28 mouse cellular contexts compared by ENCODE assay signal in the genomic region with DNA sequence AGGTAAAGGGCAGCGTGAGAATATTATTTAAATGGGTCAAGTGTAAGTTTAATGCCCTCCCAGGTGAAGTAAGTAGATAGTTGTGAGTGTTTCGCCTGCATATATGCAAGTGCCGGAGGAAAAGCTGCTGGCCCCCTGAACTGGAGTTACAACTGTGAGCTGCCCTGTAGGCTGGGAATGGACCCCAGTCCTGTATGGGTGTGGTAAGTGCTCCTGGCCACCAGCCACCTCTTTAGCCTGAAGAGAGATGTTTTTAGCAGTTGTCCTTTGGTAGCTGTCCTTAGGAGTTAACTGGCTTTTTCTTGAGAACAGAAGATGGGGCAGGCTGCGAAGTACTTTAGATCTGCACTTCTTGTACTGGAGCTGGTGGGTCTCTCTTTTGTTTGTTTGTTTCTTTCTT.
A peak's percentile ranks its signal among the peaks of the same experiment; 100 is the strongest.
DNase-seq lines count a peak whose midpoint lies in the region; ATAC-seq and TF ChIP-seq lines count a peak whose summit lies in the region.
"Had no signal": no experiment of that assay in that cellular context is flagged by ENCODE, and none has a peak within 500 bp of the region (broad histone marks: within the 10 kb centered on the region; RNA-seq: fewer than 3 reads in every experiment).

No protein-coding gene starts in this region.

- peak overlapping the region; percentile 44 for H3K27ac ChIP-seq in gastrocnemius, adult 2 months
- H3K27ac ChIP-seq in heart, embryonic 10.5 days = peak overlapping the region; percentile 37; the same call in 1 of the 2 replicates
- H3K27ac ChIP-seq in heart, embryonic 16.5 days (ENCODE audit: low read length) = no peak overlapping the region; the same call in 1 of the 2 replicates
- no peak overlapping the region for H3K27ac ChIP-seq in heart, embryonic 11.5 days (ENCODE audit: low read depth, low read length)
- H3K27ac ChIP-seq: embryonic facial prominence, embryonic 10.5 days; embryonic facial prominence, embryonic 15.5 days; forebrain, embryonic 12.5 days; limb, embryonic 13.5 days; lung, embryonic 15.5 days; neural tube, embryonic 15.5 days had no signal

- no peaks in the 10 kb centered on the region for H3K36me3 ChIP-seq in heart, embryonic 10.5 days
- no peaks in the 10 kb centered on the region for H3K36me3 ChIP-seq in heart, embryonic 16.5 days (ENCODE audit: control insufficient read depth, insufficient read depth)
- H3K36me3 ChIP-seq in heart, embryonic 11.5 days (ENCODE audit: control insufficient read depth, insufficient read depth, low read length) = no peaks in the 10 kb centered on the region
- H3K36me3 ChIP-seq: embryonic facial prominence, embryonic 10.5 days; embryonic facial prominence, embryonic 15.5 days; forebrain, embryonic 12.5 days; limb, embryonic 13.5 days; lung, embryonic 15.5 days; neural tube, embryonic 15.5 days had no signal

- no peak for TF ChIP-seq CTCF in gastrocnemius, adult 2 months (IDR thresholded peaks at IDR 0.05)

- no peaks in the 10 kb centered on the region for H3K27me3 ChIP-seq in heart, embryonic 10.5 days (ENCODE audit: insufficient read depth, poor library complexity, severe bottlenecking)
- no peaks in the 10 kb centered on the region for H3K27me3 ChIP-seq in heart, embryonic 16.5 days (ENCODE audit: control insufficient read depth, insufficient read depth, low read length)
- no peaks in the 10 kb centered on the region for H3K27me3 ChIP-seq in heart, embryonic 11.5 days (ENCODE audit: control insufficient read depth, insufficient read depth, low read length)
- H3K27me3 ChIP-seq: CH12.LX; embryonic facial prominence, embryonic 15.5 days; forebrain, embryonic 12.5 days; limb, embryonic 13.5 days; lung, embryonic 15.5 days; neural tube, embryonic 15.5 days had no signal

- whole genome bisulfite sequencing in heart, embryonic 10.5 days = 81% methylated on average over 4 of the region's 4 CpGs
- WGBS in heart, embryonic 16.5 days = 73% methylated on average over 4 of the region's 4 CpGs
- 76% methylated on average over 4 of the region's 4 CpGs for WGBS in heart, embryonic 11.5 days (ENCODE audit: insufficient replicate concordance)

- ATAC-seq in heart, embryonic 16.5 days (replicated peaks; ENCODE audit: extremely low read depth, insufficient read depth, low FRiP score) = no peak
- ATAC-seq in heart, embryonic 11.5 days (replicated peaks; ENCODE audit: insufficient number of reproducible peaks, low FRiP score, low TSS enrichment) = no peak
- ATAC-seq: forebrain, postnatal 0 days; hindbrain, embryonic 16.5 days had no signal

- H3K4me3 ChIP-seq in gastrocnemius, adult 2 months = peak overlapping the region; percentile 21; the same call in 1 of the 2 replicates
- no peak overlapping the region for H3K4me3 ChIP-seq in heart, embryonic 10.5 days
- no peak overlapping the region for H3K4me3 ChIP-seq in heart, embryonic 16.5 days (ENCODE audit: low read length)
- no peak overlapping the region for H3K4me3 ChIP-seq in heart, embryonic 11.5 days (ENCODE audit: low read depth, low read length)
- H3K4me3 ChIP-seq: embryonic facial prominence, embryonic 10.5 days; embryonic facial prominence, embryonic 15.5 days; forebrain, embryonic 12.5 days; limb, embryonic 13.5 days; lung, embryonic 15.5 days; neural tube, embryonic 15.5 days had no signal

- H3K9ac ChIP-seq in heart, embryonic 16.5 days (ENCODE audit: low read length) = 0 out of 2 replicates have a peak overlapping the region, but pooled peaks have one; percentile 5
- H3K9ac ChIP-seq in heart, embryonic 11.5 days (ENCODE audit: low read depth, low read length) = no peak overlapping the region
- H3K9ac ChIP-seq: embryonic facial prominence, embryonic 15.5 days; forebrain, embryonic 12.5 days; forebrain, postnatal 0 days; limb, embryonic 13.5 days; lung, embryonic 15.5 days; neural tube, embryonic 15.5 days had no signal

- no peak overlapping the region for H3K4me2 ChIP-seq in heart, embryonic 16.5 days (ENCODE audit: low read depth, low read length)
- H3K4me2 ChIP-seq in heart, embryonic 11.5 days = no peak overlapping the region
- H3K4me2 ChIP-seq: embryonic facial prominence, embryonic 15.5 days; forebrain, embryonic 12.5 days; limb, embryonic 13.5 days; liver, embryonic 11.5 days; lung, embryonic 15.5 days; neural tube, embryonic 15.5 days had no signal

- intact Hi-C loops in gastrocnemius, adult 2 months (cut with DNase I) = no loop called here

- peak; percentile 56 for DNase-seq in gastrocnemius, adult 2 months
- no peak for DNase-seq in gastrocnemius, adult 8-10 months (ENCODE audit: low spot score in 2 of 2)
- DNase-seq in heart, embryonic 10.5 days (ENCODE audit: low spot score) = peak; percentile 64
- DNase-seq in heart, postnatal 4 days = no peak
- peak; percentile 37 for DNase-seq in NIH3T3 (ENCODE audit: low read depth)
- no peak for DNase-seq in ovary, adult 18-20 months (ENCODE audit: low spot score)
- DNase-seq: adrenal gland, adult 8-10 months; cerebellum, adult 2 months; cerebellum, postnatal 25 days; forebrain, postnatal 0 days; kidney, adult 2 months; kidney, postnatal 4 days; midbrain, embryonic 14.5 days; right cerebral cortex, postnatal 25 days; spleen, adult 18-20 months; thymus, adult 2 months; thymus, postnatal 36 days had no signal

- H3K9me3 ChIP-seq in heart, embryonic 10.5 days = no peaks in the 10 kb centered on the region
- no peaks in the 10 kb centered on the region for H3K9me3 ChIP-seq in heart, embryonic 16.5 days (replicated peaks; ENCODE audit: control insufficient read depth, low read length)
- H3K9me3 ChIP-seq in heart, embryonic 11.5 days (replicated peaks; ENCODE audit: control insufficient read depth, low read length) = no peaks in the 10 kb centered on the region
- H3K9me3 ChIP-seq: embryonic facial prominence, embryonic 10.5 days; embryonic facial prominence, embryonic 15.5 days; forebrain, embryonic 12.5 days; limb, embryonic 13.5 days; lung, embryonic 15.5 days; neural tube, embryonic 15.5 days had no signal

- peaks cover 76% of the 10 kb centered on the region for H3K4me1 ChIP-seq in heart, embryonic 10.5 days
- H3K4me1 ChIP-seq in heart, embryonic 16.5 days (ENCODE audit: control insufficient read depth, insufficient read depth, low read length) = peaks cover 67% of the 10 kb centered on the region
- peaks cover 60% of the 10 kb centered on the region for H3K4me1 ChIP-seq in heart, embryonic 11.5 days (ENCODE audit: control insufficient read depth, insufficient read depth, low read length)

Comparison
In these comparisons a context has a peak if more than half of its experiments do, and no peak if none do; other contexts are left out.
1. DNase-seq: peak in gastrocnemius, adult 2 months (single experiment), heart, embryonic 10.5 days (single experiment) and NIH3T3 (single experiment); none in gastrocnemius, adult 8-10 months (0 of 2), heart, postnatal 4 days (single experiment) and ovary, adult 18-20 months (single experiment).
2. H3K27ac ChIP-seq: peak in gastrocnemius, adult 2 months (single experiment) and heart, embryonic 10.5 days (single experiment); none in heart, embryonic 16.5 days (single experiment) and heart, embryonic 11.5 days (single experiment).